Mouse (Mus musculus): ENCODE measurements around the gene 8030474K03Rik. TPM values are rescaled to one million over a fixed set of nuclear protein-coding genes. Genes with fewer than 3 reads are reported as not detected.
"Not testable (repeated sequence)": the region's sequence is repeated elsewhere in the genome, so short reads cannot be mapped to it uniquely, and the experiment has no call there.

8030474K03Rik gene
- polyA plus RNA-seq, 1 experiment from 2014 or later = 0.37 TPM

GRCm38 (mm10) chrX:101770307-101770706, 24.1 kb upstream of the 8030474K03Rik start:
- ATAC-seq (replicated peaks; ENCODE audit: low FRiP score, low read depth) = no peak
- Histone ChIP-seq H3K9me3 (replicated peaks; ENCODE audit: low read length) (no peaks in the 10 kb centered on the region), H3K4me2 (ENCODE audit: low read length) (no peak overlapping the region), H3K4me3 (replicated peaks; ENCODE audit: low read depth, low read length) (no peak overlapping the region), H3K9ac (ENCODE audit: low read depth, low read length) (no peak overlapping the region), H3K4me1 (replicated peaks; ENCODE audit: insufficient read depth, low read length) (no peaks in the 10 kb centered on the region), H3K27me3 (ENCODE audit: insufficient read depth, low read length) (no peaks in the 10 kb centered on the region; the same call in 1 of the 2 replicates), H3K36me3 (ENCODE audit: insufficient read depth, low read length) (no peaks in the 10 kb centered on the region), H3K27ac (no peak overlapping the region)
- 53% methylated on average over 3 of the region's 3 CpGs for WGBS
- no peak for TF ChIP-seq CTCF (IDR thresholded peaks at IDR 0.05; ENCODE audit: low read depth)
- no peak for DNase-seq (ENCODE audit: low spot score)

GRCm38 (mm10) chrX:101772035-101772434, 22.4 kb upstream of the 8030474K03Rik start:
- 51% methylated on average over 5 of the region's 5 CpGs for WGBS

GRCm38 (mm10) chrX:101791551-101791950, 2.9 kb upstream of the 8030474K03Rik start:
- no peaks in the 10 kb centered on the region for H3K27me3 ChIP-seq (ENCODE audit: insufficient read depth, low read length)
- WGBS = 50% methylated on average over 4 of the region's 4 CpGs
- H3K4me3 ChIP-seq (replicated peaks; ENCODE audit: low read depth, low read length) = no peak overlapping the region
- no peaks in the 10 kb centered on the region for H3K9me3 ChIP-seq (replicated peaks; ENCODE audit: low read length)
- no peaks in the 10 kb centered on the region for H3K36me3 ChIP-seq (ENCODE audit: insufficient read depth, low read length)
- H3K9ac ChIP-seq (ENCODE audit: low read depth, low read length) = no peak overlapping the region
- TF ChIP-seq CTCF (IDR thresholded peaks at IDR 0.05; ENCODE audit: low read depth) = peak; percentile 76
- ATAC-seq (replicated peaks; ENCODE audit: low FRiP score, low read depth) = 0 out of 2 replicates have a peak, but pooled peaks have one; percentile 21
- H3K4me1 ChIP-seq (replicated peaks; ENCODE audit: insufficient read depth, low read length) = no peaks in the 10 kb centered on the region
- peak; percentile 65 for DNase-seq (ENCODE audit: low spot score)
- no peak overlapping the region for H3K27ac ChIP-seq
- no peak overlapping the region for H3K4me2 ChIP-seq (ENCODE audit: low read length)

More at GRCm38 (mm10) chrX:101772035-101772434, 22.4 kb upstream of the 8030474K03Rik start:
- H3K27ac ChIP-seq = no peak overlapping the region
- H3K27me3 ChIP-seq (ENCODE audit: insufficient read depth, low read length) = no peaks in the 10 kb centered on the region; the same call in 1 of the 2 replicates
- peak; percentile 69 for DNase-seq (ENCODE audit: low spot score)
- no peak overlapping the region for H3K4me2 ChIP-seq (ENCODE audit: low read length)
- ATAC-seq (replicated peaks; ENCODE audit: low FRiP score, low read depth) = no peak
- H3K36me3 ChIP-seq (ENCODE audit: insufficient read depth, low read length) = no peaks in the 10 kb centered on the region
- H3K4me1 ChIP-seq (replicated peaks; ENCODE audit: insufficient read depth, low read length) = no peaks in the 10 kb centered on the region
- TF ChIP-seq CTCF (IDR thresholded peaks at IDR 0.05; ENCODE audit: low read depth) = peak; percentile 82
- H3K4me3 ChIP-seq (replicated peaks; ENCODE audit: low read depth, low read length) = no peak overlapping the region
- no peak overlapping the region for H3K9ac ChIP-seq (ENCODE audit: low read depth, low read length)
- no peaks in the 10 kb centered on the region for H3K9me3 ChIP-seq (replicated peaks; ENCODE audit: low read length)

- TF ChIP-seq CTCF (IDR thresholded peaks at IDR 0.05; ENCODE audit: low read depth) = peak; percentile 66
- no peaks in the 10 kb centered on the region for H3K36me3 ChIP-seq (ENCODE audit: insufficient read depth, low read length)
- H3K4me2 ChIP-seq (ENCODE audit: low read length) = no peak overlapping the region
- 35% methylated on average over 2 of the region's 2 CpGs for WGBS
- ATAC-seq (replicated peaks; ENCODE audit: low FRiP score, low read depth) (no peak), DNase-seq (ENCODE audit: low spot score) (peak; percentile 63)
- no peak overlapping the region for H3K27ac ChIP-seq
- no peaks in the 10 kb centered on the region for H3K9me3 ChIP-seq (replicated peaks; ENCODE audit: low read length)
- H3K4me3 ChIP-seq (replicated peaks; ENCODE audit: low read depth, low read length) = no peak overlapping the region
- H3K27me3 ChIP-seq (ENCODE audit: insufficient read depth, low read length) = no peaks in the 10 kb centered on the region
- H3K4me1 ChIP-seq (replicated peaks; ENCODE audit: insufficient read depth, low read length) = no peaks in the 10 kb centered on the region
- H3K9ac ChIP-seq (ENCODE audit: low read depth, low read length) = no peak overlapping the region
Observed at GRCm38 (mm10) chrX:101805512-101805911, 11.1 kb downstream of the 8030474K03Rik start.

GRCm38 (mm10) chrX:101811750-101812149, 17.3 kb downstream of the 8030474K03Rik start:
- H3K9ac ChIP-seq (ENCODE audit: low read depth, low read length) = no peak overlapping the region
- no peaks in the 10 kb centered on the region for H3K36me3 ChIP-seq (ENCODE audit: insufficient read depth, low read length)
- H3K27me3 ChIP-seq (ENCODE audit: insufficient read depth, low read length) = no peaks in the 10 kb centered on the region; the same call in 1 of the 2 replicates
- ATAC-seq (replicated peaks; ENCODE audit: low FRiP score, low read depth) (no peak), DNase-seq (ENCODE audit: low spot score) (no peak)
- no peak for TF ChIP-seq CTCF (IDR thresholded peaks at IDR 0.05; ENCODE audit: low read depth)
- H3K4me2 ChIP-seq (ENCODE audit: low read length) = no peak overlapping the region
- no peak overlapping the region for H3K27ac ChIP-seq
- H3K9me3 ChIP-seq (replicated peaks; ENCODE audit: low read length) = no peaks in the 10 kb centered on the region
- no peak overlapping the region for H3K4me3 ChIP-seq (replicated peaks; ENCODE audit: low read depth, low read length)
- 75% methylated on average over 3 of the region's 3 CpGs for WGBS
- H3K4me1 ChIP-seq (replicated peaks; ENCODE audit: insufficient read depth, low read length) = no peaks in the 10 kb centered on the region

- ATAC-seq (replicated peaks; ENCODE audit: low FRiP score, low read depth) (no peak), DNase-seq (ENCODE audit: low spot score) (peak; percentile 20)
- no peak overlapping the region for H3K9ac ChIP-seq (ENCODE audit: low read depth, low read length)
- no peaks in the 10 kb centered on the region; the same call in 1 of the 2 replicates for H3K27me3 ChIP-seq (ENCODE audit: insufficient read depth, low read length)
- 56% methylated on average over 1 of the region's 1 CpGs for WGBS
- TF ChIP-seq CTCF (IDR thresholded peaks at IDR 0.05; ENCODE audit: low read depth) = peak; percentile 57
- no peaks in the 10 kb centered on the region for H3K9me3 ChIP-seq (replicated peaks; ENCODE audit: low read length)
- no peaks in the 10 kb centered on the region for H3K4me1 ChIP-seq (replicated peaks; ENCODE audit: insufficient read depth, low read length)
- H3K4me3 ChIP-seq (replicated peaks; ENCODE audit: low read depth, low read length) = no peak overlapping the region
- H3K27ac ChIP-seq = no peak overlapping the region
- no peaks in the 10 kb centered on the region for H3K36me3 ChIP-seq (ENCODE audit: insufficient read depth, low read length)
- H3K4me2 ChIP-seq (ENCODE audit: low read length) = no peak overlapping the region
Observed at GRCm38 (mm10) chrX:101819163-101819562, 24.7 kb downstream of the 8030474K03Rik start.

- H3K4me3 ChIP-seq (replicated peaks; ENCODE audit: low read depth, low read length); ATAC-seq (replicated peaks; ENCODE audit: low FRiP score, low read depth); H3K4me1 ChIP-seq (replicated peaks; ENCODE audit: insufficient read depth, low read length); H3K27me3 ChIP-seq (ENCODE audit: insufficient read depth, low read length); H3K9ac ChIP-seq (ENCODE audit: low read depth, low read length); H3K4me2 ChIP-seq (ENCODE audit: low read length); H3K27ac ChIP-seq; H3K9me3 ChIP-seq (replicated peaks; ENCODE audit: low read length); H3K36me3 ChIP-seq (ENCODE audit: insufficient read depth, low read length); DNase-seq (ENCODE audit: low spot score): not testable (repeated sequence)
Observed at GRCm38 (mm10) chrX:101819980-101820379, 25.5 kb downstream of the 8030474K03Rik start.

Data from kidney, postnatal 0 days (tissue).